Mouse (Mus musculus) urinary bladder, adult 2 months (tissue): ENCODE measurements around the gene Tacr1. TPM values are rescaled to one million over a fixed set of nuclear protein-coding genes. Genes with fewer than 3 reads are reported as not detected.
"Not testable (repeated sequence)": the region's sequence is repeated elsewhere in the genome, so short reads cannot be mapped to it uniquely, and the experiment has no call there.

Experiments used
- DNase-seq: peaks from one replicate; pipeline ENCODE4 v3.0.0; 2022; ENCODE audit warnings: low spot score
- polyA plus RNA-seq: library from polyadenylated mRNA; depleted of rRNA; stranded (reverse); fragments of >200 nt; gene quantifications from 2 replicates; pipeline ENCODE4 v1.2.3, GENCODE M21; 2012; rRNA removed

Tacr1 gene
- 0.65 and 0.91 TPM in 2 replicates for polyA plus RNA-seq

GRCm38 (mm10) chr6:82401595-82402451 is at the start of gene Tacr1:
Tacr1 (plus strand) TSS chr6:82402334.
- DNase-seq = no peak

- no peak for DNase-seq
Observed at GRCm38 (mm10) chr6:82376144-82376543, 26.0 kb upstream of the Tacr1 start.

GRCm38 (mm10) chr6:82383556-82383955 is 18.6 kb upstream of the Tacr1 start:
- DNase-seq = no peak

GRCm38 (mm10) chr6:82402501-82403495 is 664 bp downstream of the Tacr1 start:
- DNase-seq = no peak

- DNase-seq = no peak
Observed at GRCm38 (mm10) chr6:82418367-82418766, 16.2 kb downstream of the Tacr1 start.

GRCm38 (mm10) chr6:82420222-82420621 is 18.1 kb downstream of the Tacr1 start:
- no peak for DNase-seq

GRCm38 (mm10) chr6:82428890-82429289 is 26.8 kb downstream of the Tacr1 start:
- DNase-seq = no peak

GRCm38 (mm10) chr6:82429766-82430165 is 27.6 kb downstream of the Tacr1 start:
- DNase-seq = no peak

GRCm38 (mm10) chr6:82437174-82437573 is 35.0 kb downstream of the Tacr1 start:
- no peak for DNase-seq

- DNase-seq = not testable (repeated sequence)
Observed at GRCm38 (mm10) chr6:82452206-82453095, 50.3 kb downstream of the Tacr1 start.

GRCm38 (mm10) chr6:82455245-82455644 is 53.1 kb downstream of the Tacr1 start:
- no peak for DNase-seq

GRCm38 (mm10) chr6:82457163-82457763 is 55.1 kb downstream of the Tacr1 start:
- no peak for DNase-seq

GRCm38 (mm10) chr6:82458762-82459389 is 56.7 kb downstream of the Tacr1 start:
- no peak for DNase-seq

GRCm38 (mm10) chr6:82463171-82463570 is 61.0 kb downstream of the Tacr1 start:
- no peak for DNase-seq

GRCm38 (mm10) chr6:82474477-82474876 is 72.3 kb downstream of the Tacr1 start:
- DNase-seq = no peak

GRCm38 (mm10) chr6:82483842-82484241 is 81.7 kb downstream of the Tacr1 start:
- no peak for DNase-seq

GRCm38 (mm10) chr6:82494481-82494880 is 92.3 kb downstream of the Tacr1 start:
- no peak for DNase-seq

GRCm38 (mm10) chr6:82510843-82511416 is 108.8 kb downstream of the Tacr1 start:
- DNase-seq = no peak

GRCm38 (mm10) chr6:82519626-82520025 is 117.5 kb downstream of the Tacr1 start:
- DNase-seq = no peak

- DNase-seq = no peak
Observed at GRCm38 (mm10) chr6:82522567-82522966, 120.4 kb downstream of the Tacr1 start.
